Mouse (Mus musculus) intestine, embryonic 16.5 days (tissue): ENCODE data around the gene Dixdc1. TPM values are rescaled to one million over a fixed set of nuclear protein-coding genes. Genes with fewer than 3 reads are reported as not detected.
"Not testable (repeated sequence)": the region's sequence is repeated elsewhere in the genome, so short reads cannot be mapped to it uniquely, and the experiment has no call there.

Experiments used
- ATAC-seq: fragments of 200-750 bp; cut with Nextera tagmentation; 2 replicates; pipeline ENCODE4 v1.8.0; 2017; ENCODE audit warnings: moderate TSS enrichment, moderate library complexity
- H3K27ac ChIP-seq: fragments of 300-500 bp; sonication (generic); 2 replicates; pipeline ENCODE4 v1.5.1; 2014; ENCODE audit warnings: mild to moderate bottlenecking, low read length
- H3K27me3 ChIP-seq: fragments of 300-500 bp; sonication (generic); replicated peaks from 2 replicates; pipeline ENCODE4 v1.6.1; 2014; ENCODE audit warnings: low read length, control low read depth, mixed read lengths; ENCODE audit not compliant: control insufficient read depth, insufficient read depth
- H3K36me3 ChIP-seq: fragments of 300-500 bp; sonication (generic); 2 replicates; pipeline ENCODE4 v1.6.1; 2014; ENCODE audit warnings: low read length, control low read depth; ENCODE audit not compliant: control insufficient read depth, insufficient read depth
- H3K4me1 ChIP-seq: fragments of 300-500 bp; sonication (generic); 2 replicates; pipeline ENCODE4 v1.6.1; 2014; ENCODE audit warnings: low read length, control low read depth, mixed read lengths; ENCODE audit not compliant: control insufficient read depth, insufficient read depth
- H3K4me2 ChIP-seq: fragments of 300-500 bp; sonication (generic); 2 replicates; pipeline ENCODE4 v1.6.1; 2014; ENCODE audit warnings: low read depth, low read length, control low read depth
- H3K4me3 ChIP-seq: fragments of 300-500 bp; sonication (generic); 2 replicates; pipeline ENCODE4 v1.5.1; 2014; ENCODE audit warnings: mild to moderate bottlenecking, low read length
- H3K9ac ChIP-seq: fragments of 300-500 bp; sonication (generic); 2 replicates; pipeline ENCODE4 v1.6.1; 2014; ENCODE audit warnings: low read depth, low read length
- H3K9me3 ChIP-seq: fragments of 300-500 bp; sonication (generic); 2 replicates; pipeline ENCODE4 v1.6.1; 2016; ENCODE audit warnings: low read length, control low read depth; ENCODE audit not compliant: control insufficient read depth
- WGBS: fragments of 180-500 bp; shearing (Covaris S2); extraction: QIAGEN DNeasy Blood & Tissue Kit; methylation state at CpG from one replicate; pipeline ENCODE4 v1.1.7; 2014; 5-methylcytosine and 5-hydroxymethylcytosine counted together
- polyA plus RNA-seq: library from polyadenylated mRNA; unstranded; fragments of >200 nt; fragmentation: Nextera tagmentation; extraction: Ambion mirVana; gene quantifications from 2 replicates; pipeline ENCODE4 v1.2.1, GENCODE M21; 2015

Gene Dixdc1
- polyA plus RNA-seq, 1 experiment from 2014 or later, result 4.8 TPM

DNA sequence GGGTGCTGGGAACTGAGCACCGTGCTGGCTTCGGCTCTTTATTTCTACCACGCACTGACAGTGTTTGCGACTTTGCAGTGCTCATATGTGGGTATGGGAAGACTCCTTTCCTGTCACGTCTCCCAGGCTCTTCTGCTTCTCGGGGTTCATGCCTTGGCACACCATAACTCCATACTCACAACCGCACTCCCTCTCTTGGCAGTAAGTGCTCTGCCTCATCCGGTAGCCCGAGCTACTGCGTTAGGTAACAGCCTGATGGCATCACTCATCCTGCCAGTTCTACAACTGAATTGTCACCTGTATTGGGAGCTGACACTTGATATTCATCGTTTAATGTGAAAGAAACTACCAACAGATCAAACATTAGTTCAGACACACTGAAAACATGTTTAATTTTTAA lies 105.0 kb downstream of the Dixdc1 start:
- 92% methylated on average over 11 of the region's 11 CpGs for WGBS
- no peak overlapping the region for H3K9ac ChIP-seq
- no peaks in the 10 kb centered on the region for H3K9me3 ChIP-seq
- H3K36me3 ChIP-seq, result peaks cover 5% of the 10 kb centered on the region; the same call in 1 of the 2 replicates
- no peak overlapping the region for H3K27ac ChIP-seq
- no peak overlapping the region for H3K4me2 ChIP-seq
- no peaks in the 10 kb centered on the region for H3K4me1 ChIP-seq
- no peaks in the 10 kb centered on the region for H3K27me3 ChIP-seq
- no peak overlapping the region for H3K4me3 ChIP-seq
- no peak for ATAC-seq

DNA sequence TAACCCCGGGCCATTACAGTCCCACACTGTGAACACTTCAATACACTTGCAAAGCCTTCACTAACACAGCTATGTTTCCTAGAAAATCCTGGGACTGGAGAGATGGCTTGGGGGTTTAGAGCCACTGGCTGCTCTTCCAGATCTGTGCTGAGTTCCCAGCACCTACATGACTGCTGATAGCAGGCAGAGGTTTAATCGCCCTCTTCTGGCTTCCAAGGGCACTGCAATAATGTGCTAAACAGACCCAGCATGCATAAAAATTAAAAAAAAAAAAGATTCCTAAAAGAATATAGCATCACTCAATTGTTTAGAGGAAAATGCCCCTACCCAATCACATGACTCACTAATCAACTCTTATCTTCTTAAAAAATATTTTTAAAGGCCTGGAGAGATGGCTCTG lies 106.3 kb downstream of the Dixdc1 start:
- Histone ChIP-seq H3K9me3 (no peaks in the 10 kb centered on the region), H3K36me3 (peaks cover 5% of the 10 kb centered on the region; the same call in 1 of the 2 replicates), H3K9ac (no peak overlapping the region), H3K4me1 (no peaks in the 10 kb centered on the region), H3K4me2 (no peak overlapping the region), H3K27me3 (no peaks in the 10 kb centered on the region), H3K27ac (no peak overlapping the region), H3K4me3 (no peak overlapping the region)
- ATAC-seq, result no peak
- WGBS, result 64% methylated on average over 2 of the region's 2 CpGs

DNA sequence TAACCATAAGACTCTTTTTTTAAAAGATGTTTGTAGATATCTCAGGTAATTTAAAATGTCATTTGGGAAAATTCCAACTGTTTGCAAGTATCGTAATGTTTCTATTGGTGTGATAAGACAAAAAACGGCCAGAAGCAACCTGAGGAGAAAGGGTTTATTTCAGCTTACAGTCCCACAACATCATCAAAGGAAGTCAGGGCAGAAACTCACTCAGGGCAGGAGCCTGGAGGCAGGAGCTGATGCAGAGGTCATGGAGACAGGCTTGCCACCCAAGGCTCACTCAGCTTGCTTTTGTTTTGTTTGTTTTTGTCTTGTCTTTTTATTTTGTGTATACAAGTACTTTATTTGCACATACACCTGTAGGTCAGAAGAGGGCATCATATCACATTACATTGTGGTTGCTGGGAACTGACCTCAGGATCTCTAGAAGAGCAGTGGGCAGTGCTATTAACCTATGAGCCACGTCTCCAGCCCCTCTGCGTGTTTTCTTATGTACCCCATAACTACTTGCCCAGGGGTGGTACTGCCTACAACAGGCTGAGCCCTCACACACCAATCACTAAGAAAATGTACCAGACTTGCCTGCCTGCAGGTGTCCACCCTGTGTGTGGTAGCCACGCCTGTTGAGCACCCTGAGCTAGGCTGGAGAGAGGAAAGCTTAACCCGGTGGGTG lies 107.2 kb downstream of the Dixdc1 start:
- 85% methylated on average over 6 of the region's 6 CpGs for WGBS
- Histone ChIP-seq H3K27ac (no peak overlapping the region), H3K36me3 (peaks cover 3% of the 10 kb centered on the region; the same call in 1 of the 2 replicates), H3K4me1 (no peaks in the 10 kb centered on the region), H3K27me3 (no peaks in the 10 kb centered on the region), H3K9ac (no peak overlapping the region), H3K4me3 (no peak overlapping the region), H3K4me2 (no peak overlapping the region), H3K9me3 (no peaks in the 10 kb centered on the region)
- peak; percentile 42; the same call in 1 of the 2 replicates for ATAC-seq

DNA sequence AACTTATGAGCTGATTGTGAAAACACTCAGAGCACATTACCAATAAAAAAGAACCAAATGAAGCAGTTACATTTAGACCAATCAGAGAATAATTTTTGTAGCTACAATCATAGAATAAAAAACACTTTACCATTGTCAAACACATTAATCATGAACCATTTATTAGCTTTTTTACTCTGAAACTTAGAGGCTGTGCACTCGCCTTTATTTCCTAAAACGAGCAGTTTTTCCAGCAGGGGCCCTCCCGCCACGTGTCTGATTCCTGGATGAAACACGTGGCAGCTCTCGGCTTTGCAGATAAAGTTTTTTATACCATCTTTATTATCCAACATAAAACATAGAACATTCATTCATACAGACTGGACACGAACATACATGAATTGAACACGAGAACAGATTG lies 108.4 kb downstream of the Dixdc1 start:
- not testable (repeated sequence) for H3K36me3 ChIP-seq, H3K9me3 ChIP-seq, H3K4me2 ChIP-seq, H3K9ac ChIP-seq, H3K27me3 ChIP-seq, H3K4me3 ChIP-seq, ATAC-seq, H3K27ac ChIP-seq, H3K4me1 ChIP-seq
- WGBS, result 87% methylated on average over 6 of the region's 8 CpGs

DNA sequence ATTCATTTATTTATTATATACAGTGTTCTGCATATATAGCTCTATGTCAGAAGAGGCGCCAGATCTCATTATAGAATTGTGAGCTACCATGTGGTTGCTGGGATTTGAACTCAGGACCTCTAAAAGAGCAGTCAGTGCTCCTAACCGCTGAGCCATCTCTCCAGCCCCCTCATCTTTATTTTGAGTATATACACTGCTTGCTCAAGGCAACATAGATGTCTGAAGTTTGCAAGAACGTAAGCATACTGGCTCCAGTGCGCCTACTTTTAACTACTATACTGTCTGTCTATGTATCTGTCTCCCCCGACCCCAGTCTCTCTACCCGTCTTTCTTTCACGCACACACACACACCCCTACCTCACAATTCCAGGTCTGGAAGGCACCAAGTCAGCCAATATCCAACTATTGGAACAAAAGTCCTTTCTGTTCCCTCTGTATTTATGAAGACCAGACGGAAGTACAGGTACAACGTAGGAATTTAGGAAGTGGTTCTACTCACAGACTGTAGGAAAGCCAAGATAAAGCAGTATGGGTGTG lies 121.5 kb downstream of the Dixdc1 start:
- Histone ChIP-seq H3K4me3 (no peak overlapping the region), H3K9ac (no peak overlapping the region), H3K9me3 (no peaks in the 10 kb centered on the region), H3K4me1 (peaks cover 7% of the 10 kb centered on the region), H3K27ac (no peak overlapping the region), H3K27me3 (no peaks in the 10 kb centered on the region), H3K4me2 (peak overlapping the region; percentile 14; the same call in 1 of the 2 replicates), H3K36me3 (peaks cover 3% of the 10 kb centered on the region; the same call in 1 of the 2 replicates)
- ATAC-seq, result no peak
- WGBS, result 55% methylated on average over 9 of the region's 9 CpGs

DNA sequence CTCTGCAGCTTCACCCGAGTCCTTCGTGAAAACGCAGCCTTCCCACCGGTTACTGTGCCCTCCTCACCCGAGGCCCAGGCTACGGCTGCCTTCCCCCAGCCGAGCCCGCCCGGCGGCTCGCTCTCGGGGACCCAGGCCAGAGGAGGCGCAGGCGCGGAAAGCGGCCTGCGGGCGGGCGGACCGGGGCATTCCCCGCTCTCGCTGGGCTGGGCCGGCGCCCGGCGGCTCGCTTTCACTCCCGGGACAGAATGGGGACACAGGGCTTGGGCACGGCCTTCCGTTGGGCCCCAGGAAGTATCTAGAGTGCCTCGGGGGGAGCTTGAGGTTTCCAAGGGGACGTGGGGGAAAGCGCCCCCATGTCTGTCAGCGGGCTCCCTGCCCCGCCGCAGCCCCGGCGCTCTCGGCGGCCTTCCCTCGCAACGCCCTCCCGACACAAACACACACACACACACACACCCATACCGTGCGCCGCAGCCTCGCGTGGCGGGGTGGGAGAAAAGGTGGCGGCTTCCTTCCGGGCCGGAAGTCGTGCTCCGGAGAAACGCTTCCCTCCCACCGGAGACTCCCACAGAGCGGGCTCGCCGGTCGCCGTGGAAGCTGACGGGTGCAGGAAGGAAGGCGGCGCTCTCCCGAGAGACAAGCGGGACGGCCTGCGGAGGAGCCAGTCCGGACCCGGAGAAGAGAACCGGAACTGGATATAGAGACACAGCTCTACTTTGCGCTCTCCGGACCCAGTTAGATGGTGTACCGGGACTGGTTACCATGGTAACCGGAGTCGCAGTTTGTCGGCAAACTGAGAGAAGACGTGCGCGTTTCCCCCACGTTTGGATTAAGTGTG lies 122.3 kb downstream of the Dixdc1 start, which contains the start of the genes Pih1d2 and Nkapd1:
Pih1d2 (plus strand) TSS at position 556 of the 838 bp plus-strand sequence.
Nkapd1 (minus strand) TSS at position 699 of the 838 bp plus-strand sequence.
- Histone ChIP-seq H3K4me3 (peak within 1 kb of the TSS; percentile 98), H3K36me3 (peaks cover 3% of the 10 kb centered on the region; the same call in 1 of the 2 replicates), H3K27me3 (no peaks in the 10 kb centered on the region), H3K27ac (peak within 1 kb of the TSS; percentile 98), H3K9ac (peak within 1 kb of the TSS; percentile 95), H3K4me2 (peak within 1 kb of the TSS; percentile 65), H3K9me3 (no peaks in the 10 kb centered on the region), H3K4me1 (peaks cover 7% of the 10 kb centered on the region)
- ATAC-seq, result peak; percentile 95
- under 1% methylated on average over 80 of the region's 81 CpGs for WGBS

DNA sequence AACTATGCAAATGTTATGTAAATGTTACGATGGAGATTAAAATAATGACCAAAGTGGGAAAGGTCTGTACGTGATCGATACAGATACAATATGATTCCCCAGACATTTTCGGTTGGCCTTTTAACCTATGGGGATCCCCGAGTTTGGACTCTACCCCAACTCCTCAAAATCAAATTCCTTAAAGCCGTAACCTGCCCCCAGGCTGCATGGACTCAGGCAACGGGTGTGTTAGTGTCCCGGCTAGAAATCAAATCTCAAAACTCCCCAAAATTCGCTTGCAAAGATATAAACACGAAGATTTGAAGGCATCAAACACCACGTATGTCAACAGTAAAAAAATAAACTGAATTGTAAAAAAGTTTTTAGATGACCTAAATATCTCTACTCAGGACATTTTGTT lies 123.2 kb downstream of the Dixdc1 start:
- WGBS, result 37% methylated on average over 11 of the region's 11 CpGs

More for the DNA sequence above, 123.2 kb downstream of the Dixdc1 start:
- Histone ChIP-seq H3K27ac (no peak overlapping the region), H3K9me3 (no peaks in the 10 kb centered on the region), H3K9ac (peak overlapping the region; percentile 95), H3K36me3 (peaks cover 3% of the 10 kb centered on the region; the same call in 1 of the 2 replicates), H3K4me3 (peak overlapping the region; percentile 98), H3K4me2 (peak overlapping the region; percentile 65), H3K27me3 (no peaks in the 10 kb centered on the region), H3K4me1 (peaks cover 7% of the 10 kb centered on the region)
- ATAC-seq, result no peak
